Mouse (Mus musculus): ENCODE results near the gene Rad51b.

The Rad51b gene

GRCm38 (mm10) chr12:79492175-79492574, 195.1 kb downstream of the Rad51b start:
- no peak for DNase-seq (ENCODE audit: low spot score in 2 of 2)

GRCm38 (mm10) chr12:79492613-79493012, 195.5 kb downstream of the Rad51b start:
- no peak for DNase-seq (ENCODE audit: low spot score in 2 of 2)

- DNase-seq (ENCODE audit: low spot score in 2 of 2): no peak
These were observed 196.4 kb downstream of the Rad51b start for GRCm38 (mm10) chr12:79493481-79493880.

GRCm38 (mm10) chr12:79498326-79498725, 201.2 kb downstream of the Rad51b start:
- no peak for DNase-seq (ENCODE audit: low spot score in 2 of 2)

GRCm38 (mm10) chr12:79499809-79500208, 202.7 kb downstream of the Rad51b start:
- DNase-seq (ENCODE audit: low spot score in 2 of 2): no peak

- no peak for DNase-seq (ENCODE audit: low spot score in 2 of 2)
These were observed 204.8 kb downstream of the Rad51b start for GRCm38 (mm10) chr12:79501877-79502276.

- no peak for DNase-seq (ENCODE audit: low spot score in 2 of 2)
These were observed 205.9 kb downstream of the Rad51b start for GRCm38 (mm10) chr12:79502862-79503581.

GRCm38 (mm10) chr12:79503582-79504515, 206.8 kb downstream of the Rad51b start:
- DNase-seq (ENCODE audit: low spot score in 2 of 2): no peak

- DNase-seq (ENCODE audit: low spot score in 2 of 2): no peak
These were observed 207.6 kb downstream of the Rad51b start for GRCm38 (mm10) chr12:79504641-79505040.

GRCm38 (mm10) chr12:79506421-79506820, 209.3 kb downstream of the Rad51b start:
- no peak for DNase-seq (ENCODE audit: low spot score in 2 of 2)

GRCm38 (mm10) chr12:79507141-79507681, 210.1 kb downstream of the Rad51b start:
- no peak for DNase-seq (ENCODE audit: low spot score in 2 of 2)

- DNase-seq (ENCODE audit: low spot score in 2 of 2): peak in 1 of 2 experiments; percentile 18
These were observed 214.5 kb downstream of the Rad51b start for GRCm38 (mm10) chr12:79511454-79512204.

- DNase-seq (ENCODE audit: low spot score in 2 of 2): no peak
These were observed 215.3 kb downstream of the Rad51b start for GRCm38 (mm10) chr12:79512205-79512886.

- DNase-seq (ENCODE audit: low spot score in 2 of 2): no peak
These were observed 216.1 kb downstream of the Rad51b start for GRCm38 (mm10) chr12:79512982-79513681.

- DNase-seq (ENCODE audit: low spot score in 2 of 2): no peak
These were observed 217.6 kb downstream of the Rad51b start for GRCm38 (mm10) chr12:79514680-79515079.

GRCm38 (mm10) chr12:79522374-79522773, 225.3 kb downstream of the Rad51b start:
- no peak for DNase-seq (ENCODE audit: low spot score in 2 of 2)

GRCm38 (mm10) chr12:79524941-79525871, 228.1 kb downstream of the Rad51b start:
- DNase-seq (ENCODE audit: low spot score in 2 of 2): no peak

- no peak for DNase-seq (ENCODE audit: low spot score in 2 of 2)
These were observed 228.8 kb downstream of the Rad51b start for GRCm38 (mm10) chr12:79525872-79526271.

GRCm38 (mm10) chr12:79527222-79527621, 230.1 kb downstream of the Rad51b start:
- no peak for DNase-seq (ENCODE audit: low spot score in 2 of 2)
